Mouse (Mus musculus): Measurements from ENCODE around the gene Pik3r4. TPM values are rescaled to one million over a fixed set of nuclear protein-coding genes. Genes with fewer than 3 reads are reported as not detected.

Gene Pik3r4
- 26.8 TPM for polyA plus RNA-seq (2017; shearing (Covaris generic))

GRCm38 (mm10) chr9:105642460-105643371 lies at the start of gene Pik3r4:
TSS of gene Pik3r4 (plus strand) at chr9:105642978.

Other genes starting within 250 kb of the Pik3r4 start
- gene Aste1, start 247.6 kb upstream of the Pik3r4 start, polyA plus RNA-seq (2017; shearing (Covaris generic)) = 34.3 TPM
- 0.84 TPM for gene Nek11, start 247.5 kb upstream of the Pik3r4 start, polyA plus RNA-seq (2017; shearing (Covaris generic))
- 92.0 TPM for gene Atp2c1, start 115.7 kb upstream of the Pik3r4 start, polyA plus RNA-seq (2017; shearing (Covaris generic))
- 0.22 TPM for gene Col6a6, start 185.2 kb downstream of the Pik3r4 start, polyA plus RNA-seq (2017; shearing (Covaris generic))

Measured in effector memory CD4-positive, alpha-beta T cell, adult 7 months (primary cell).